Mouse (Mus musculus): ENCODE measurements around the gene Klhl32. TPM values are rescaled to one million over a fixed set of nuclear protein-coding genes. Genes with fewer than 3 reads are reported as not detected.

Gene Klhl32
- polyA plus RNA-seq, 1 experiment: 0.07 TPM

GRCm38 (mm10) chr4:24799037-24799436 is 51.9 kb downstream of the Klhl32 start:
- Histone ChIP-seq H3K36me3 (ENCODE audit: control insufficient read depth, insufficient read depth) (no peaks in the 10 kb centered on the region), H3K4me3 (no peak overlapping the region), H3ac (ENCODE audit: control insufficient read depth, insufficient read length) (no peak overlapping the region), H3K79me2 (ENCODE audit: control insufficient read depth, insufficient read depth) (no peaks in the 10 kb centered on the region), H3K27me3 (ENCODE audit: control insufficient read depth, insufficient read depth, insufficient read length) (no peaks in the 10 kb centered on the region), H3K4me2 (ENCODE audit: low read depth) (no peak overlapping the region)
- TF ChIP-seq TCF3 (IDR thresholded peaks at IDR 0.05; ENCODE audit: insufficient read length, low read depth): no peak
- TF ChIP-seq MAX (IDR thresholded peaks at IDR 0.05; ENCODE audit: low read depth): no peak
- TF ChIP-seq POLR2A (IDR thresholded peaks at IDR 0.05; ENCODE audit: insufficient read length, low read depth): no peak
- no peak for TF ChIP-seq POLR2AphosphoS2 (IDR thresholded peaks at IDR 0.05; ENCODE audit: insufficient read length, low read depth)
- TF ChIP-seq CEBPB (IDR thresholded peaks at IDR 0.05; ENCODE audit: insufficient read depth, poor library complexity, severe bottlenecking): no peak
- no peak for TF ChIP-seq TCF12 (IDR thresholded peaks at IDR 0.05; ENCODE audit: insufficient read depth, poor library complexity, severe bottlenecking)

GRCm38 (mm10) chr4:24797868-24798267 is 53.1 kb downstream of the Klhl32 start:
- Histone ChIP-seq H3K36me3 (ENCODE audit: control insufficient read depth, insufficient read depth) (no peaks in the 10 kb centered on the region), H3ac (ENCODE audit: control insufficient read depth, insufficient read length) (no peak overlapping the region), H3K27me3 (ENCODE audit: control insufficient read depth, insufficient read depth, insufficient read length) (no peaks in the 10 kb centered on the region), H3K79me2 (ENCODE audit: control insufficient read depth, insufficient read depth) (no peaks in the 10 kb centered on the region), H3K4me2 (ENCODE audit: low read depth) (no peak overlapping the region), H3K4me3 (no peak overlapping the region)
- TF ChIP-seq USF1 (IDR thresholded peaks at IDR 0.05; ENCODE audit: low read depth): no peak
- TF ChIP-seq MYOD1 (IDR thresholded peaks at IDR 0.05; ENCODE audit: control insufficient read depth in 1 of 3, insufficient read length in 2 of 3, low read depth in 2 of 3): no peak
- TF ChIP-seq POLR2A (IDR thresholded peaks at IDR 0.05; ENCODE audit: insufficient read length, low read depth): no peak

GRCm38 (mm10) chr4:24797280-24797679 is 53.6 kb downstream of the Klhl32 start:
- no peaks in the 10 kb centered on the region for H3K36me3 ChIP-seq (ENCODE audit: control insufficient read depth, insufficient read depth)
- H3K27me3 ChIP-seq (ENCODE audit: control insufficient read depth, insufficient read depth, insufficient read length): no peaks in the 10 kb centered on the region
- TF ChIP-seq TCF12 (IDR thresholded peaks at IDR 0.05; ENCODE audit: insufficient read depth, poor library complexity, severe bottlenecking): no peak
- TF ChIP-seq POLR2A (IDR thresholded peaks at IDR 0.05; ENCODE audit: insufficient read length, low read depth): no peak
- TF ChIP-seq CEBPB (IDR thresholded peaks at IDR 0.05; ENCODE audit: insufficient read depth, poor library complexity, severe bottlenecking): no peak
- TF ChIP-seq REST (IDR thresholded peaks at IDR 0.05; ENCODE audit: insufficient read depth, insufficient read length): no peak
- TF ChIP-seq MAX (IDR thresholded peaks at IDR 0.05; ENCODE audit: low read depth): no peak
- TF ChIP-seq SRF (IDR thresholded peaks at IDR 0.05; ENCODE audit: control insufficient read depth, insufficient read length, low read depth): no peak
- no peak for TF ChIP-seq TCF3 (IDR thresholded peaks at IDR 0.05; ENCODE audit: insufficient read length, low read depth)
- TF ChIP-seq USF1 (IDR thresholded peaks at IDR 0.05; ENCODE audit: low read depth): no peak
- no peak for TF ChIP-seq POLR2AphosphoS2 (IDR thresholded peaks at IDR 0.05; ENCODE audit: insufficient read length, low read depth)
- no peak for TF ChIP-seq MYOD1 (IDR thresholded peaks at IDR 0.05; ENCODE audit: control insufficient read depth in 1 of 3, insufficient read length in 2 of 3, low read depth in 2 of 3)

GRCm38 (mm10) chr4:24796229-24796628 is 54.7 kb downstream of the Klhl32 start:
- TF ChIP-seq TCF3 (IDR thresholded peaks at IDR 0.05; ENCODE audit: insufficient read length, low read depth) (no peak), USF1 (IDR thresholded peaks at IDR 0.05; ENCODE audit: low read depth) (no peak), TCF12 (IDR thresholded peaks at IDR 0.05; ENCODE audit: insufficient read depth, poor library complexity, severe bottlenecking) (no peak), POLR2AphosphoS2 (IDR thresholded peaks at IDR 0.05; ENCODE audit: insufficient read length, low read depth) (no peak), CEBPB (IDR thresholded peaks at IDR 0.05; ENCODE audit: insufficient read depth, poor library complexity, severe bottlenecking) (no peak), MYOG (IDR thresholded peaks at IDR 0.05; ENCODE audit: control insufficient read depth in 1 of 3, insufficient read depth in 1 of 3, insufficient read length in 2 of 3, low read depth in 2 of 3) (no peak), MAX (IDR thresholded peaks at IDR 0.05; ENCODE audit: low read depth) (no peak), SRF (IDR thresholded peaks at IDR 0.05; ENCODE audit: control insufficient read depth, insufficient read length, low read depth) (no peak), MYOD1 (IDR thresholded peaks at IDR 0.05; ENCODE audit: control insufficient read depth in 1 of 3, insufficient read length in 2 of 3, low read depth in 2 of 3) (no peak), E2F4 (IDR thresholded peaks at IDR 0.05; ENCODE audit: insufficient read depth) (no peak), POLR2A (IDR thresholded peaks at IDR 0.05; ENCODE audit: insufficient read length, low read depth) (no peak), REST (IDR thresholded peaks at IDR 0.05; ENCODE audit: insufficient read depth, insufficient read length) (no peak)
- H3K36me3 ChIP-seq (ENCODE audit: control insufficient read depth, insufficient read depth): no peaks in the 10 kb centered on the region
- no peak overlapping the region for H3K4me2 ChIP-seq (ENCODE audit: low read depth)
- H3K27me3 ChIP-seq (ENCODE audit: control insufficient read depth, insufficient read depth, insufficient read length): no peaks in the 10 kb centered on the region
- no peak overlapping the region for H3ac ChIP-seq (ENCODE audit: control insufficient read depth, insufficient read length)
- no peak overlapping the region for H3K4me3 ChIP-seq
- no peaks in the 10 kb centered on the region for H3K79me2 ChIP-seq (ENCODE audit: control insufficient read depth, insufficient read depth)

More at GRCm38 (mm10) chr4:24797280-24797679, 53.6 kb downstream of the Klhl32 start:
- no peak overlapping the region for H3ac ChIP-seq (ENCODE audit: control insufficient read depth, insufficient read length)
- no peak overlapping the region for H3K4me2 ChIP-seq (ENCODE audit: low read depth)
- H3K79me2 ChIP-seq (ENCODE audit: control insufficient read depth, insufficient read depth): no peaks in the 10 kb centered on the region
- H3K4me3 ChIP-seq: no peak overlapping the region

- TF ChIP-seq SRF (IDR thresholded peaks at IDR 0.05; ENCODE audit: control insufficient read depth, insufficient read length, low read depth) (no peak), MYOD1 (IDR thresholded peaks at IDR 0.05; ENCODE audit: control insufficient read depth in 1 of 3, insufficient read length in 2 of 3, low read depth in 2 of 3) (no peak), TCF3 (IDR thresholded peaks at IDR 0.05; ENCODE audit: insufficient read length, low read depth) (no peak), E2F4 (IDR thresholded peaks at IDR 0.05; ENCODE audit: insufficient read depth) (no peak), REST (IDR thresholded peaks at IDR 0.05; ENCODE audit: insufficient read depth, insufficient read length) (no peak), POLR2AphosphoS2 (IDR thresholded peaks at IDR 0.05; ENCODE audit: insufficient read length, low read depth) (no peak), USF1 (IDR thresholded peaks at IDR 0.05; ENCODE audit: low read depth) (no peak), CEBPB (IDR thresholded peaks at IDR 0.05; ENCODE audit: insufficient read depth, poor library complexity, severe bottlenecking) (no peak), MAX (IDR thresholded peaks at IDR 0.05; ENCODE audit: low read depth) (no peak), MYOG (IDR thresholded peaks at IDR 0.05; ENCODE audit: control insufficient read depth in 1 of 3, insufficient read depth in 1 of 3, insufficient read length in 2 of 3, low read depth in 2 of 3) (no peak), TCF12 (IDR thresholded peaks at IDR 0.05; ENCODE audit: insufficient read depth, poor library complexity, severe bottlenecking) (no peak), POLR2A (IDR thresholded peaks at IDR 0.05; ENCODE audit: insufficient read length, low read depth) (no peak)
- Histone ChIP-seq H3K27me3 (ENCODE audit: control insufficient read depth, insufficient read depth, insufficient read length) (no peaks in the 10 kb centered on the region), H3K4me2 (ENCODE audit: low read depth) (no peak overlapping the region), H3K79me2 (ENCODE audit: control insufficient read depth, insufficient read depth) (no peaks in the 10 kb centered on the region), H3K4me3 (no peak overlapping the region), H3ac (ENCODE audit: control insufficient read depth, insufficient read length) (no peak overlapping the region), H3K36me3 (ENCODE audit: control insufficient read depth, insufficient read depth) (no peaks in the 10 kb centered on the region)
Observed at GRCm38 (mm10) chr4:24795180-24795579, 55.7 kb downstream of the Klhl32 start.

All from myocyte (in vitro differentiated cells).